Mouse (Mus musculus): ENCODE results near the gene Rars. TPM values are rescaled to one million over a fixed set of nuclear protein-coding genes. Genes with fewer than 3 reads are reported as not detected.
A peak's percentile ranks its signal among the peaks of the same experiment; 100 is the strongest.

Rars gene
- total RNA-seq, 1 experiment from 2014 or later, result 47.1 TPM

- no peak for ATAC-seq (replicated peaks; ENCODE audit: insufficient number of reproducible peaks, low FRiP score, low TSS enrichment, poor library complexity, severe bottlenecking)
These were observed 54.0 kb downstream of the Rars start for GRCm38 (mm10) chr11:35780336-35780735.

GRCm38 (mm10) chr11:35776452-35776851 is 57.9 kb downstream of the Rars start:
- no peak for ATAC-seq (replicated peaks; ENCODE audit: insufficient number of reproducible peaks, low FRiP score, low TSS enrichment, poor library complexity, severe bottlenecking)

GRCm38 (mm10) chr11:35775606-35776005 is 58.7 kb downstream of the Rars start:
- ATAC-seq (replicated peaks; ENCODE audit: insufficient number of reproducible peaks, low FRiP score, low TSS enrichment, poor library complexity, severe bottlenecking), result no peak

GRCm38 (mm10) chr11:35770741-35771504 is 63.4 kb downstream of the Rars start:
- ATAC-seq (replicated peaks; ENCODE audit: insufficient number of reproducible peaks, low FRiP score, low TSS enrichment, poor library complexity, severe bottlenecking), result no peak

- ATAC-seq (replicated peaks; ENCODE audit: insufficient number of reproducible peaks, low FRiP score, low TSS enrichment, poor library complexity, severe bottlenecking), result peak; percentile 41; the same call in 1 of the 2 replicates
These were observed 64.4 kb downstream of the Rars start for GRCm38 (mm10) chr11:35769746-35770437.

- peak; percentile 100 for ATAC-seq (replicated peaks; ENCODE audit: insufficient number of reproducible peaks, low FRiP score, low TSS enrichment, poor library complexity, severe bottlenecking)
These were observed 65.0 kb downstream of the Rars start, which contains the start of gene Pank3 for GRCm38 (mm10) chr11:35769188-35769745. TSS of gene Pank3 (plus strand) at chr11:35769484.

- no peak for ATAC-seq (replicated peaks; ENCODE audit: insufficient number of reproducible peaks, low FRiP score, low TSS enrichment, poor library complexity, severe bottlenecking)
These were observed 67.5 kb downstream of the Rars start for GRCm38 (mm10) chr11:35766845-35767244.

GRCm38 (mm10) chr11:35760627-35761003 is 73.7 kb downstream of the Rars start:
- ATAC-seq (replicated peaks; ENCODE audit: insufficient number of reproducible peaks, low FRiP score, low TSS enrichment, poor library complexity, severe bottlenecking), result no peak

- ATAC-seq (replicated peaks; ENCODE audit: insufficient number of reproducible peaks, low FRiP score, low TSS enrichment, poor library complexity, severe bottlenecking), result no peak
These were observed 74.2 kb downstream of the Rars start for GRCm38 (mm10) chr11:35760001-35760626.

Other genes with a start within 250 kb of the Rars start
- 45.7 to 48.6 TPM (median 48.0 TPM) in 3 replicates for gene Pank3, start 65.0 kb downstream of the Rars start, total RNA-seq (2017)
- not detected in 3 replicates for gene Fbll1, start 35.6 kb downstream of the Rars start, total RNA-seq (2017)
- gene Wwc1, start 146.0 kb upstream of the Rars start, total RNA-seq (2017), result 0.19 TPM in 1 of 3 replicates, not detected in the others

Data from monocyte, adult 5-6 weeks (primary cell).